Mouse (Mus musculus) right cerebral cortex, adult 18-20 months (tissue): Measurements from ENCODE around the gene Gm5105.

Experiments used
- DNase-seq: peaks from one replicate; pipeline ENCODE4 v3.0.0; 2022; ENCODE audit warnings: mixed read lengths

Gm5105 gene

GRCm38 (mm10) chr3:138066348-138066856, 786 bp downstream of the Gm5105 start:
- DNase-seq, result peak; percentile 43

GRCm38 (mm10) chr3:138065930-138066329, 1.3 kb downstream of the Gm5105 start:
- no peak for DNase-seq

GRCm38 (mm10) chr3:138064732-138065645, 2.2 kb downstream of the Gm5105 start, which contains the start of gene 1110002E22Rik:
Gene 1110002E22Rik (plus strand): TSS chr3:138065052.
- peak; percentile 61 for DNase-seq

- DNase-seq, result no peak
Measured at GRCm38 (mm10) chr3:138063731-138064329, 3.4 kb downstream of the Gm5105 start.

- DNase-seq, result no peak
Measured at GRCm38 (mm10) chr3:138062673-138063072, 4.5 kb downstream of the Gm5105 start.

GRCm38 (mm10) chr3:138061205-138061911, 5.8 kb downstream of the Gm5105 start:
- no peak for DNase-seq

- DNase-seq, result no peak
Measured at GRCm38 (mm10) chr3:138060429-138060828, 6.8 kb downstream of the Gm5105 start.

GRCm38 (mm10) chr3:138058226-138058625, 9.0 kb downstream of the Gm5105 start:
- DNase-seq, result no peak

GRCm38 (mm10) chr3:138056976-138057375, 10.2 kb downstream of the Gm5105 start:
- no peak for DNase-seq

GRCm38 (mm10) chr3:138053969-138054368, 13.2 kb downstream of the Gm5105 start:
- DNase-seq, result no peak

GRCm38 (mm10) chr3:138051431-138051830, 15.8 kb downstream of the Gm5105 start:
- no peak for DNase-seq

- no peak for DNase-seq
Measured at GRCm38 (mm10) chr3:138050772-138051171, 16.4 kb downstream of the Gm5105 start.

GRCm38 (mm10) chr3:138049555-138049954, 17.6 kb downstream of the Gm5105 start:
- DNase-seq, result no peak

GRCm38 (mm10) chr3:138043316-138043715, 23.9 kb downstream of the Gm5105 start:
- DNase-seq, result no peak

GRCm38 (mm10) chr3:138041591-138042301, 25.4 kb downstream of the Gm5105 start:
- DNase-seq, result no peak

GRCm38 (mm10) chr3:138040938-138041337, 26.2 kb downstream of the Gm5105 start:
- no peak for DNase-seq

GRCm38 (mm10) chr3:138033986-138034385, 33.2 kb downstream of the Gm5105 start:
- no peak for DNase-seq

GRCm38 (mm10) chr3:138030563-138030962, 36.6 kb downstream of the Gm5105 start:
- no peak for DNase-seq

GRCm38 (mm10) chr3:138029351-138029750, 37.8 kb downstream of the Gm5105 start:
- peak; percentile 33 for DNase-seq

- peak; percentile 5 for DNase-seq
Measured at GRCm38 (mm10) chr3:138027575-138028362, 39.4 kb downstream of the Gm5105 start.

GRCm38 (mm10) chr3:138026286-138026685, 40.9 kb downstream of the Gm5105 start:
- DNase-seq, result peak; percentile 18

- no peak for DNase-seq
Measured at GRCm38 (mm10) chr3:138022651-138023050, 44.5 kb downstream of the Gm5105 start.
